Mouse (Mus musculus): ENCODE measurements around the gene Degs1. TPM values are rescaled to one million over a fixed set of nuclear protein-coding genes. Genes with fewer than 3 reads are reported as not detected.

Gene Degs1
- 10 to 100 TPM; 62.9 to 65.3 TPM for total RNA-seq (2021)
- long read RNA-seq, experiment 1, transcript Degs1-201 (3 exons, 2,048 nt), result major isoform, 55 of 74 reads
- long read RNA-seq, experiment 1, partial matches to known transcripts, result 2 of 74 reads
- long read RNA-seq, experiment 1, other reads (novel, unspliced or antisense), result 17 of 74 reads
- long read RNA-seq, experiment 2, transcript Degs1-201 (3 exons, 2,048 nt), result major isoform, 97 of 115 reads
- long read RNA-seq, experiment 2, partial matches to known transcripts, result 2 of 115 reads
- long read RNA-seq, experiment 2, other reads (novel, unspliced or antisense), result 14 of 115 reads

DNA sequence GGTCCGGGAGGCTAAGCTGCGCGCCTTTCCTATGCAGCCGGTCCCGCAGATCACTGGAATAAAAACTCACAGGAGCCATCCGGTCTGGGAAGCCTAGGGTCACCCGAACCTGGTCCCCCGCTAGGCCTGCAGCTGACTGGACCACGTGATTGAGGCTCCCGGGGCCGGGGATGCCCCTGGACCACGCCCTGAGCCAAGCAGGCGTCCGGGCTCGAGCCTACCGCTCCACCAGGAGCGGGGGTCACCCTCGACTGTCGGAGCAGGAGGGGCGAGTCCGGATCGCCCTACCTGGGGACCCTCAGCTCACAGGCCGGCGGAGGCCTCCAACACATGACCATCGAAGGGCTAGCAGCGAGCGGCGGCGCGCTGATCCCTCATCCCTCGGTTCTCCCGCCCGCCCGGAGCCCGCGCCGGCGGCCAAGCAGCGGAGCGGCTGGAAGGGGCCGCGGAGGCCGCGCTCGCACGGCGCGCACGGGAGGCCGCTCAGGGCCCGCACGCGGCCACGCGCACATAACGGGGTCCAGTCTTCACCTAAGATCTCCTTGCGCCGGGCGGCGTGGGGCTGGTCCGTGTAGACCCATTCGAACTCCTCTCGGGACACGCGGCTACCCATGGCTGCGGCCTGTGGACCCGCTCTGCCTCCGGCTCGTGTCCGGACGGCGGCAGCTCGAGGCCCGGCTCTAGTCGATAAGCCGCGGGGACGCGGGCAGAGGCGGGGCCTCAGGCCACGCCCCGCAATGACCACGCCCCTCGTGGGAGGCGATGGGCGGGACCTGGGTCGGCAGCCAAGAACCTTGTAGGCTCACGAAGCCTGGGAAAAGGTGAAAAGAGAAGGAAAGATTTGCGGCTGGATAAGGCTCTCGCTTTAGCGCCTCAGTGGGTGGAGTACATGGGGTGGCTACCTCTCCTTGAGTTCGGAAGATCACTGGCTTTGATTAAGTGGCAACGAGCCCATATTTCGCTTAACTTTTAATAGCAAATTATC, at the start of gene Degs1:
TSS of gene Degs1 (minus strand) at position 714 of the 985 bp plus-strand sequence.
- peak; percentile 89 to 94 for DNase-seq (ENCODE audit: low spot score in 2 of 2)
- Histone ChIP-seq H3K4me3 (peak within 1 kb of the TSS; percentile 85), H3K27ac (peak within 1 kb of the TSS; percentile 92)
- no peak for TF ChIP-seq CTCF (conservative IDR thresholded peaks at IDR 0.05)

DNA sequence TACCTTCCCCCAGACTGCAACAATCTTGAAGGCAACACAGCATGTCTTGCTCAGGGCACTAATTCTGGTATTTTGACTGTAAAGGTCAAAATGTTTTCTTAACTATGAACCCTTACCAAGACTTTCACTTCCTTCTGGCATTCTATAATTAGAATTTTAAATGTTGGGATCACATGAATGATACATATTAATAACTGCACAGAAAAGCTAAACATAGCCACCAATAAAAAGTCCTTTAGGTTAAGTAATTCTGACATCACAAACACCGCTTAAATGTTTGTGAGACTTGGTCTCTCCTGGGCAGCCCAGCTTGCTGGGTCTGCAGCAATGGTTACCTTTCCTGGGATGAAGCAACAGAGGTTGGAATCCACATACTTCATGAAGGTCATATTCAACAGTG, 43.3 kb upstream of the Degs1 start:
- TF ChIP-seq CTCF (conservative IDR thresholded peaks at IDR 0.05), result no peak
- Histone ChIP-seq H3K4me3 (no peak overlapping the region), H3K27ac (no peak overlapping the region)
- no peak for DNase-seq (ENCODE audit: low spot score in 2 of 2)

GRCm38 (mm10) chr1:182324552-182324951, 41.9 kb upstream of the Degs1 start:
- no peak for TF ChIP-seq CTCF (conservative IDR thresholded peaks at IDR 0.05)
- Histone ChIP-seq H3K27ac (no peak overlapping the region), H3K4me3 (no peak overlapping the region)
- no peak for DNase-seq (ENCODE audit: low spot score in 2 of 2)

GRCm38 (mm10) chr1:182323139-182323538, 40.5 kb upstream of the Degs1 start:
- no peak overlapping the region for H3K4me3 ChIP-seq
- DNase-seq (ENCODE audit: low spot score in 2 of 2), result no peak
- no peak for TF ChIP-seq CTCF (conservative IDR thresholded peaks at IDR 0.05)
- no peak overlapping the region for H3K27ac ChIP-seq

DNA sequence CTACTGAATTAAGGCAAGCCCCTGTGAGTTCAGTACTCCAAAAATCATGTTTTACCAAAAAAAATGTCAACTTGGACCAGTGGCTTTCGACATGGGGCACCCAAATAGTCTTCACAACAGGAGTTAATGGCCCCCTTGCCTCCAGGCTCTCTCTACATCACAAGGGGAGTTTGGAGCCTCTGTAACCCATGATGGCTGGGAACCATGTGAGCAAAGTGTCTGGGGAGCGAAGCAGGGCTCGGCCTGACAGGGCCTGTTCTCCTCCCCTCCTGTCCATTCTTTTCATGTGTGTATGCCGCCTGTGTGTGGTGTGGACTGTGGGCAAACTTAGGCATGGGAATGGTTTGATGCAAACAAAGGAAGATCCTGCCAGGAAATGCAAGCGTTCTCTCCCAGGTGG, 31.6 kb upstream of the Degs1 start:
- TF ChIP-seq CTCF (conservative IDR thresholded peaks at IDR 0.05), result no peak
- DNase-seq (ENCODE audit: low spot score in 2 of 2), result no peak
- no peak overlapping the region for H3K4me3 ChIP-seq
- H3K27ac ChIP-seq, result no peak overlapping the region

- no peak for TF ChIP-seq CTCF (conservative IDR thresholded peaks at IDR 0.05)
- Histone ChIP-seq H3K27ac (no peak overlapping the region), H3K4me3 (no peak overlapping the region)
- DNase-seq (ENCODE audit: low spot score in 2 of 2), result no peak
Observed at GRCm38 (mm10) chr1:182313181-182313580, 30.6 kb upstream of the Degs1 start.

DNA sequence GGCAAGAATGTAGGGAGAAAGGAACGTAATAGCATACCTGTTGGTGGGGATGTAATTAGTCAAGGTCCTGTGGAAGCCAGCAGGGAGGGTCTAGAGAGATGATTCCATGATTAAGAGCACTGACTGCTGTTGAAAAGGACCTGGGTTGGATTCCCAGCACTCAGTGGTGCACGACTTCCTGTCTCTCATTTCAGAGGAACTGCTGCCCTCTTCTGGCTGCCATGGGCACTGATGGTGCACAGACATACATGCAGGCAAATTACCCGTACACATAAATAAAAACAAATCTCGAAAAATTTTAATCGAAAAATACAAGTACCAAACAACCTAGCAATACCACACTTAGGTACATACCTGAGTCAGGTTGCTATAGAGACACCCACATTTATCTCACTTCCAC, 28.8 kb upstream of the Degs1 start:
- peak; percentile 62 for TF ChIP-seq CTCF (conservative IDR thresholded peaks at IDR 0.05)
- DNase-seq (ENCODE audit: low spot score in 2 of 2), result no peak
- H3K27ac ChIP-seq, result no peak overlapping the region

DNA sequence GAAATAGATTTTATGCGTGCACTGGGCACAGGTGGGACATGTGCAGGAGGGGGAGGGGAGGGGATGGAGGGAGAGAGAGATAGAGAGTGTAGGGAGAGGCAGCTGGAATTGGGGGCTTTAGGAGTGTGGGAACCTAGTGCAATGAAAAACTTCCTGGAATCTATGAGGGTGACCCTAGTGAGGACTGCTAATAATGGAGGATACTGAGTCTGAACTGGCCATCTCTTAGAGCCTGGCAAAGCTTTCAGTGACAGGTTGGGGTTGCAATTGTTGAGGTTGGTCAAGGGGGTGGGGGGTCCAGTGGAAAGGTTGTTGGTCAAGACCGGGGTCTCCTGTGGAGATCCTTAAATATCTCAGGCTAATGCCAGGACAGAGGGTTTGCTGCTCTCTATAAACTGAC, 27.7 kb upstream of the Degs1 start:
- Histone ChIP-seq H3K4me3 (no peak overlapping the region), H3K27ac (no peak overlapping the region)
- TF ChIP-seq CTCF (conservative IDR thresholded peaks at IDR 0.05), result no peak
- DNase-seq (ENCODE audit: low spot score in 2 of 2), result no peak

More for the DNA sequence above, 28.8 kb upstream of the Degs1 start:
- no peak overlapping the region for H3K4me3 ChIP-seq

- no peak for TF ChIP-seq CTCF (conservative IDR thresholded peaks at IDR 0.05)
- no peak for DNase-seq (ENCODE audit: low spot score in 2 of 2)
- Histone ChIP-seq H3K27ac (no peak overlapping the region), H3K4me3 (no peak overlapping the region)
Observed at GRCm38 (mm10) chr1:182309403-182309802, 26.8 kb upstream of the Degs1 start.

- Histone ChIP-seq H3K27ac (no peak overlapping the region), H3K4me3 (no peak overlapping the region)
- DNase-seq (ENCODE audit: low spot score in 2 of 2), result no peak
- no peak for TF ChIP-seq CTCF (conservative IDR thresholded peaks at IDR 0.05)
Observed at GRCm38 (mm10) chr1:182302916-182303315, 20.3 kb upstream of the Degs1 start.

DNA sequence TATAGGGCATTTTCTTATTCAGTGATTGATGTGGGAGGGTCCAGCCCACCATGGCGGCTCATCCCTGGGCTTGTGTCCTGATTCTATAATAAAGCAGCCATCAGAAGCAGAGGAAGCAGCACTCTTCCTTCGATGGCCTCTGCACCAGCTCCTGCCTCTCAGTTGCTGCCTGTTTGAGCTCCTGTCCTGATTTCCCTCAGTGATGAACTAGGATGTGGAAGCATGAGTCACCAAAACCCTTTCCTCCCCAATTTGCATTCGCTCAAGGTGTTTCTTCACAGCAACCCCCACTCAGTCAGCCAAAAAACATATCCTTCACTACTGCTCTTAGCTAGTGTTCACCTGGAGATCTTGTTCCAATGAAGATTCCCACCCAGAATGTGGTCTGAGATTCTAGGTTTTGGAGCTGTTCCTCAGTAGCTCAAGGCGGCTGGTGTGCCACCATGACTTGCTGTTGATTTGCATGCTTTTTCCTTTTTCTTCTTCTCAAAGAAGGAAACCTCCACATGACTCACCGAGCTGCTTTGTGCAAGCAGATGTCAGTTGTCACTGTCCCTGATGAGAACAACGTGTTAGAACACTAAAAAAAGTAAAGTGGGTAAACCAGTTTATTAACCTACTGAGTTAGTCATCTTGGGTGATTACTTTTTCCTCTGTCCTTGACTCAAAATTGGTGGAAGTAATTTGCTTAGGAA, 19.7 kb upstream of the Degs1 start:
- Histone ChIP-seq H3K27ac (no peak overlapping the region; the same call in 1 of the 2 replicates), H3K4me3 (no peak overlapping the region)
- no peak for DNase-seq (ENCODE audit: low spot score in 2 of 2)
- TF ChIP-seq CTCF (conservative IDR thresholded peaks at IDR 0.05), result no peak

- Histone ChIP-seq H3K4me3 (no peak overlapping the region), H3K27ac (no peak overlapping the region)
- DNase-seq (ENCODE audit: low spot score in 2 of 2), result no peak
- no peak for TF ChIP-seq CTCF (conservative IDR thresholded peaks at IDR 0.05)
Observed at GRCm38 (mm10) chr1:182297821-182298220, 15.2 kb upstream of the Degs1 start.

- no peak for DNase-seq (ENCODE audit: low spot score in 2 of 2)
- TF ChIP-seq CTCF (conservative IDR thresholded peaks at IDR 0.05), result no peak
- Histone ChIP-seq H3K4me3 (no peak overlapping the region), H3K27ac (no peak overlapping the region)
Observed at GRCm38 (mm10) chr1:182297246-182297645, 14.6 kb upstream of the Degs1 start.

All from layer of hippocampus, adult 2 months (tissue).